Mouse (Mus musculus) limb, embryonic 11.5 days (tissue): ENCODE data around the gene Rtca. TPM values are rescaled to one million over a fixed set of nuclear protein-coding genes. Genes with fewer than 3 reads are reported as not detected.
A peak's percentile ranks its signal among the peaks of the same experiment; 100 is the strongest.

Source experiments
- ATAC-seq: fragments of 200-750 bp; cut with Nextera tagmentation; 2 replicates; pipeline ENCODE4 v1.8.0; 2017; ENCODE audit warnings: low read depth; ENCODE audit not compliant: insufficient number of reproducible peaks, low FRiP score, low TSS enrichment
- DNase-seq: peaks from one replicate; pipeline ENCODE4 v3.0.0-alpha.2; 2015; ENCODE audit warnings: low spot score
- H3K27ac ChIP-seq: fragments of 300-500 bp; sonication (generic); replicated peaks from 2 replicates; pipeline ENCODE4 v1.5.1; 2014; ENCODE audit warnings: low read depth, mild to moderate bottlenecking, low read length
- H3K27me3 ChIP-seq: fragments of 300-500 bp; sonication (generic); 2 replicates; pipeline ENCODE4 v1.6.1; 2014; ENCODE audit warnings: mild to moderate bottlenecking, low read length, mixed read lengths; ENCODE audit not compliant: control insufficient read depth, insufficient read depth
- H3K36me3 ChIP-seq: fragments of 300-500 bp; sonication (generic); 2 replicates; pipeline ENCODE4 v1.6.1; 2014; ENCODE audit warnings: mild to moderate bottlenecking, low read length, moderate library complexity, mixed read lengths; ENCODE audit not compliant: control insufficient read depth, insufficient read depth
- H3K4me1 ChIP-seq: fragments of 300-500 bp; sonication (generic); 2 replicates; pipeline ENCODE4 v1.6.1; 2014; ENCODE audit warnings: low read length, mixed read lengths; ENCODE audit not compliant: control insufficient read depth, insufficient read depth
- H3K4me2 ChIP-seq: fragments of 300-500 bp; sonication (generic); 2 replicates; pipeline ENCODE4 v1.6.1; 2014; ENCODE audit warnings: low read depth, mild to moderate bottlenecking, moderate library complexity; ENCODE audit not compliant: severe bottlenecking
- H3K4me3 ChIP-seq: fragments of 300-500 bp; sonication (generic); 2 replicates; pipeline ENCODE4 v1.5.1; 2014; ENCODE audit warnings: low read depth, low read length
- H3K9ac ChIP-seq: fragments of 300-500 bp; sonication (generic); 2 replicates; pipeline ENCODE4 v1.6.1; 2014; ENCODE audit warnings: mild to moderate bottlenecking, low read length
- H3K9me3 ChIP-seq: fragments of 300-500 bp; sonication (generic); 2 replicates; pipeline ENCODE4 v1.6.1; 2016; ENCODE audit warnings: low read length; ENCODE audit not compliant: control insufficient read depth
- WGBS: fragments of 180-500 bp; shearing (Covaris S2); extraction: QIAGEN DNeasy Blood & Tissue Kit; methylation state at CpG from one replicate; pipeline ENCODE4 v1.1.7; 2014; 5-methylcytosine and 5-hydroxymethylcytosine counted together
- polyA plus RNA-seq: library from polyadenylated mRNA; unstranded; fragments of >200 nt; fragmentation: Nextera tagmentation; extraction: Ambion mirVana; gene quantifications from 2 replicates; pipeline ENCODE4 v1.2.1, GENCODE M21; 2014

Gene Rtca
- 99.6 and 104 TPM in 2 replicates for polyA plus RNA-seq

- H3K36me3 ChIP-seq = peaks cover 8% of the 10 kb centered on the region; the same call in 1 of the 2 replicates
- no peaks in the 10 kb centered on the region for H3K27me3 ChIP-seq
- peak within 1 kb of the TSS; percentile 59; the same call in 1 of the 2 replicates for H3K27ac ChIP-seq
- H3K9me3 ChIP-seq = no peaks in the 10 kb centered on the region
- H3K9ac ChIP-seq = peak within 1 kb of the TSS; percentile 89
- H3K4me2 ChIP-seq = peak within 1 kb of the TSS; percentile 67
- WGBS = under 1% methylated on average over 41 of the region's 44 CpGs
- peak within 1 kb of the TSS; percentile 96 for H3K4me3 ChIP-seq
- peak; percentile 100 for DNase-seq
- ATAC-seq = peak; percentile 93
- H3K4me1 ChIP-seq = peaks cover 10% of the 10 kb centered on the region
These were observed at the start of gene Rtca for GRCm38 (mm10) chr3:116507772-116508351. Gene Rtca, minus strand, starts transcription at chr3:116508208.

GRCm38 (mm10) chr3:116551362-116551761 lies 43.4 kb upstream of the Rtca start:
- H3K4me2 ChIP-seq = no peak overlapping the region
- H3K4me3 ChIP-seq = no peak overlapping the region
- H3K4me1 ChIP-seq = no peaks in the 10 kb centered on the region
- H3K9ac ChIP-seq = no peak overlapping the region
- H3K27ac ChIP-seq = no peak overlapping the region
- H3K27me3 ChIP-seq = no peaks in the 10 kb centered on the region
- H3K9me3 ChIP-seq = no peaks in the 10 kb centered on the region
- DNase-seq (no peak), ATAC-seq (no peak)
- no peaks in the 10 kb centered on the region for H3K36me3 ChIP-seq
- WGBS = 94% methylated on average over 5 of the region's 5 CpGs

GRCm38 (mm10) chr3:116547430-116547829 lies 39.4 kb upstream of the Rtca start:
- Histone ChIP-seq H3K9ac (no peak overlapping the region), H3K4me2 (no peak overlapping the region), H3K4me1 (no peaks in the 10 kb centered on the region), H3K4me3 (no peak overlapping the region), H3K36me3 (no peaks in the 10 kb centered on the region), H3K27me3 (no peaks in the 10 kb centered on the region), H3K9me3 (no peaks in the 10 kb centered on the region), H3K27ac (no peak overlapping the region)
- no peak for DNase-seq
- ATAC-seq = no peak
- WGBS = 90% methylated on average over 5 of the region's 5 CpGs

DNA sequence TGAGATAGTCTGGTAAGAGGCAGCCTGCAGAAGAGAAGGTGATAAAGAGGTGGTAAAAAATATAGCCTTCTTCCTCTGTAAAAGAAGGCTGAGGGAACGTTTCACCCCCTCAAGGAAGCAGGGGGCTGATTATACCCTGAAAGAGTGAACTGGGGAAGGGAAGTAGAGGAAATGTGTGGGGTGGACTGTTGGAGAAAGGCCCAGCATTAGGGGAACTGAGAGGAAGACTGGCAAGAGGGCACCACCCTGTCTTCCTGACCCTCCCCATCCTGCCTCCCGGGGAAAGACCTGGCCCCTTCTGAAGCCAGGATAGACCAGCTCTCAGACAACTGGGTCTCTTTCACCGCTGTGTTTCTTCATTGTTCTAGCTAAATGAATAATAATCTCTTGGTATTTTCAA lies 34.5 kb upstream of the Rtca start:
- Histone ChIP-seq H3K4me1 (no peaks in the 10 kb centered on the region), H3K9me3 (no peaks in the 10 kb centered on the region)

DNA sequence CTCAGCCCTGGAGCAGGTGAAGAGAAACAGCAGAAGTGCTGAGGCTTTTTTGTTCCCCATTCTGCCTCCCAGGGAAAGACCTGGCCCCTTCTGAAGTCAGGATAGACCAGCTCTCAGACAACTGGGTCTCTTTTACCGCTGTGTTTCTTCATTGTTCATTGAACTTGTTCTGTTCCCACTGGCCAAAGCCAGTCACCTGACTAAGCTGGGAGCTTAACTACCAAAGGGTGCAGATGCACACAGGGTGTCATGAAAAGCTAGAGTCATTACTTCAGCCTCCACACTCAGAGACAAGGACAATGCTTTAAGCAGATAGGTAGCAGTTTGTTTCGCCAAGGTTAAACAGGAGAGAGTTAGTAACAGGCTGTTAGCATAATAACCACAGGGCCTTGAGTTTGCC lies 34.1 kb upstream of the Rtca start:
- Histone ChIP-seq H3K27me3 (no peaks in the 10 kb centered on the region), H3K9ac (no peak overlapping the region), H3K36me3 (peaks cover 5% of the 10 kb centered on the region), H3K4me1 (no peaks in the 10 kb centered on the region), H3K27ac (no peak overlapping the region), H3K4me2 (no peak overlapping the region), H3K9me3 (no peaks in the 10 kb centered on the region), H3K4me3 (no peak overlapping the region)
- ATAC-seq = no peak
- 68% methylated on average over 2 of the region's 2 CpGs for WGBS
- DNase-seq = no peak

More for the DNA sequence above, 34.5 kb upstream of the Rtca start:
- H3K4me2 ChIP-seq = no peak overlapping the region
- DNase-seq = no peak
- no peak overlapping the region for H3K27ac ChIP-seq
- no peaks in the 10 kb centered on the region for H3K27me3 ChIP-seq
- peaks cover 5% of the 10 kb centered on the region for H3K36me3 ChIP-seq
- WGBS = 79% methylated on average over 3 of the region's 3 CpGs
- H3K4me3 ChIP-seq = no peak overlapping the region
- H3K9ac ChIP-seq = no peak overlapping the region
- ATAC-seq = no peak

- peaks cover 7% of the 10 kb centered on the region for H3K36me3 ChIP-seq
- 46% methylated on average over 6 of the region's 6 CpGs for WGBS
- no peak overlapping the region for H3K9ac ChIP-seq
- no peaks in the 10 kb centered on the region for H3K27me3 ChIP-seq
- DNase-seq (no peak), ATAC-seq (no peak)
- H3K4me3 ChIP-seq = no peak overlapping the region
- H3K27ac ChIP-seq = no peak overlapping the region
- H3K9me3 ChIP-seq = no peaks in the 10 kb centered on the region
- no peak overlapping the region for H3K4me2 ChIP-seq
- no peaks in the 10 kb centered on the region for H3K4me1 ChIP-seq
These were observed 29.2 kb upstream of the Rtca start for GRCm38 (mm10) chr3:116537200-116537573.

DNA sequence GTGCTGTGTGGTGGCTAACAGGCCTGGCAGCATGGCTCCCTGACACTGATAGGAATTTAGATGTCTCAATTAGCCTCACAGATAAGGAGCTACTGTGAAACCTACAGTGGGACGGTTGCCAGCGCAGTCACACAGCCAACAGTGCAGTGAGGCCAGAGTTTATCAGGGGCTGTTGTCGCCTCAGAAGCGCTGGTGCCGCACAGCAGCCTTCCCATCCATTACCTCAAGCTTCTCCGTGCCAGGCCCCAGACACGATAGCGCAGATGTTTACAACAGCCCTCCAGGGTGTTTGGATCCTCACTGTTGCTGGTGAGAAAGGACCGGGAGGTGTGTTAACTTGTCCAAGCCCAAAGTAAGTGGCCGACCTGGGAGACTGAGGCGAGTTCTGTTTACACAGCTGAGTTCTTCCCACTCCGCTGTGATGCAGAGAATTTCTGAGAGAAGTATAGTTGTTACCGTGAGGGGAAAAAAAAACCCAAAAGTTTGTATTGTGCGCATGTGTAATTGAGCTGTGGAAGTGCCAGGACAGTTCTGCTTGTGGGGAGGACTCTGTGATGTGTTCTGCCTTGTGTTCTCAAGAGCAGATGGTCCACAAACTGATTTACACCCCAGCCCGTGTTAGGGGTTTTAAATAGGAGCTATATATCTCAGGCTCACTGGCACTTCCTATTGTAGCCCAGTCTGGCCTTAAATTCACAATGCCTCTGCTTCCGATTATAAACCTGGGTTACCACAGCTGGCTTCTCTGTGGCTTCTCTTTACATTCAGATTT lies 28.6 kb upstream of the Rtca start:
- 39% methylated on average over 16 of the region's 16 CpGs for WGBS
- H3K4me2 ChIP-seq = no peak overlapping the region

GRCm38 (mm10) chr3:116530826-116531225 lies 22.8 kb upstream of the Rtca start:
- no peaks in the 10 kb centered on the region for H3K27me3 ChIP-seq
- WGBS = 94% methylated on average over 4 of the region's 4 CpGs
- no peak overlapping the region for H3K27ac ChIP-seq
- no peak overlapping the region for H3K4me3 ChIP-seq
- no peak for DNase-seq
- H3K9ac ChIP-seq = no peak overlapping the region
- no peak overlapping the region for H3K4me2 ChIP-seq
- ATAC-seq = no peak
- peaks cover 2% of the 10 kb centered on the region; the same call in 1 of the 2 replicates for H3K36me3 ChIP-seq
- no peaks in the 10 kb centered on the region for H3K4me1 ChIP-seq
- no peaks in the 10 kb centered on the region for H3K9me3 ChIP-seq

More for the DNA sequence above, 28.6 kb upstream of the Rtca start:
- Histone ChIP-seq H3K4me1 (no peaks in the 10 kb centered on the region), H3K27ac (no peak overlapping the region), H3K36me3 (peaks cover 7% of the 10 kb centered on the region), H3K9me3 (no peaks in the 10 kb centered on the region), H3K9ac (no peak overlapping the region), H3K27me3 (no peaks in the 10 kb centered on the region), H3K4me3 (no peak overlapping the region)
- DNase-seq (no peak), ATAC-seq (no peak)
